Mouse (Mus musculus) embryo, embryonic 10.5 days (tissue): ENCODE measurements around the gene Clspn.

Source experiments
- DNase-seq: peaks from one replicate; pipeline ENCODE4 v3.0.0-alpha.2; 2015; ENCODE audit warnings: low spot score

Clspn gene

DNA sequence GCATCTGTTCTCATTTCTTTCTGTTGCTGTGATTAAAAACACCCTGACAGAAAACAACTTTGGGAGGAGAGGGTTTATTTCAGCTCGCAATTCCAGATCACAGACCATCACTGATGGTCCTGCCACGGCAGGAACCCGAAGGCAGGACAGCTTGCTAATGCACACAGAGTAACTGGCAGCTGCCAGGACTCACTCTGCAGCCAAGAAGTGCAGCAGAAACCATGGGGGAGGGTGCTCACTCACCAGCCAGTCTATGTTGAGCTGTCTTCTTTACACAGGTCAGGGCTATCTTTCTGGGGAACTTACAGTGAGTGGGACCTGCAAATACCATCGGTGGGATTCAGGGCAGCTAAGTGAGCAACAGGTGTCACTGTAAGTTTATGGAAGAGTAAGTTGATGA is 80.7 kb downstream of the Clspn start:
- no peak for DNase-seq

DNA sequence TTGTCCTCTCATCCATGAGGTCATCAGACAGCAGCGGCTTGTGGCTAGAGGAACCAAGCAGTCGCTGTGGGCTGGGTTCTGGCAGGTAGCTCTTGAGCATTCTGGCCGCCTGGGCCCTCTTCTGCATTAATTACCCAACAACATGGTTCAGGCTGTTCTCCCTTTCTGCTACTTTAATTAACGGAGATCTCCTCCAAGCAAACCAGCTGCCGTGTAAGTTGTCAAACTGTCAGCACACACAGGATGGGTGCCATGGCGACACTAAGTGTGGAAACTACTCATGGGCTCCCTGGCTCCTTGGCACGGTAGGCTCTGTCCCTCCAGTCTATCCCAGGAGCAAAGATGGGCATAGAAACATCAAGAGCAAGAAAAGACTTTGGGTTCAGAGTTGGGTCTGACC is 82.6 kb downstream of the Clspn start:
- no peak for DNase-seq

DNA sequence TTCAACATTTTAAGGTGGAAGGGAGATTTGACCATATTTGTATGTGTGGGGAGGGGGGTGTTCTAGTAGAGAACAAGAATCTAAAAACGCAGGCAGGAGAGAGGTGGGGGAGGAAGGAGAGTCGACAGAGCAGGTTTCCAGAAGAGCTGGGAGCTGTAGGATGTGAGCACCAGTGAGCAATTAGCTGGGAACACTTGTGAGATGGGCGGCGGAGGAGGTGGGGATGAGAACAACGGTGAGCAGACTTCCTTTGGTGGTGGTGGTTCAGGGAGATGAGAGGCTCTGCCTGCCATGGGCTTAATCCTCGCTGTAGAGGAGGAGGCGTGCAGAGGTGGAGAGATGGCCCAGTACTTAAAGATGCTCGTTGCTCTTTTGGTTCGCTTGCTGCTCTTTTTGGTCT is 85.2 kb downstream of the Clspn start:
- no peak for DNase-seq
